Mouse (Mus musculus): ENCODE results near the gene Chd1. TPM values are rescaled to one million over a fixed set of nuclear protein-coding genes. Genes with fewer than 3 reads are reported as not detected.
A peak's percentile ranks its signal among the peaks of the same experiment; 100 is the strongest.

Chd1 gene
- 4.0 and 4.6 TPM in 2 replicates for polyA plus RNA-seq (2012; rRNA removed)

DNA sequence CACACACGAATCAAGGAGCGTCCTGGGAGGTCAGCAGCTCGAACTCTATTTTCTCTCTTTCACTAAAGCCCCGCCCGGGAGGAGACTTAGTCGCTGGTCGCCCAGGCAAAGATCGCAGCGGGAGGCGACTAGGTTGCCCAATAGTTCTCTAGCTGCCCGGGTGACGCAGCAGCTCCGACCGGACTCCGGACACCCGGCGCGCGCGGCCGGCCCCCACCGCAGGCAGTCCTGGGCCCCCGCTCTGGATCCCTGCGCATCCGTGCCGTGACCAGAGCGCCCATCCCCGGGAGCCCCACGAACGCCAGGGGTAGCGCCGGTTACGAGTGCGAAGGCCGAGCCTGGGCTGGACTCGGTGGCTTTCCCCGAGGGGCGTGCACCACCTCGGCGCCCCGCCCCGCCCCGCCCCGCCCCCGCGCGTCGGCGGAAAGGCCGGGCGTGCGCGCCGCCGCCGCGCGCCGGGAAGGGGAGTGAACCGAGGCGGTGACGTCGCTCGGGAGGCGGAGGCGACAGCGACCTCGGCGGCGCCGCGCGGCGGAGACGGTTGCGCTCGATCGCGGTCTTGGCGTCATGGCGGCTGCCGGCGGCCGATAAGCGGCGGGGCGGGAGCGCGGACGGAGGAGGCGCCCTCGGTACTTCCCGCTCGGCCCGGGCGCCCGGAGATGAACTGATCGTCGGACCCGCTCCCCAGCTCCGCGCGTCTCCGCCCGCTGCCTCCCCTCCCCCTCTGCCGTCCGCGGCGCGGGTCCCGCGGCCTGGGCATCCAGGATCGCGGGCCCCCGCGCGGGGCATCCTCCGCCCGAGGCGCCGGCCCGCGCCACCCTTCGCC is at the start of gene Chd1:
TSS of gene Chd1 (plus strand) at position 493 of the 826 bp plus-strand sequence.
- no peak for TF ChIP-seq CTCF (IDR thresholded peaks at IDR 0.05; ENCODE audit: control insufficient read depth, insufficient read depth, insufficient replicate concordance, low read depth, low read length)
- TF ChIP-seq POLR2A (IDR thresholded peaks at IDR 0.05; ENCODE audit: control insufficient read depth, low read depth, low read length) = peak; percentile 72
- Histone ChIP-seq H3K4me1 (ENCODE audit: control insufficient read depth, insufficient read depth, low read length) (peaks cover 3% of the 10 kb centered on the region), H3K27me3 (ENCODE audit: control insufficient read depth, insufficient read depth, low read length) (no peaks in the 10 kb centered on the region), H3K27ac (ENCODE audit: control insufficient read depth, insufficient read depth, low read depth, low read length) (peak within 1 kb of the TSS; percentile 98), H3K36me3 (ENCODE audit: control insufficient read depth, insufficient read depth, low read length) (no peaks in the 10 kb centered on the region), H3K4me3 (ENCODE audit: control insufficient read depth, low read depth, low read length) (peak within 1 kb of the TSS; percentile 94)

DNA sequence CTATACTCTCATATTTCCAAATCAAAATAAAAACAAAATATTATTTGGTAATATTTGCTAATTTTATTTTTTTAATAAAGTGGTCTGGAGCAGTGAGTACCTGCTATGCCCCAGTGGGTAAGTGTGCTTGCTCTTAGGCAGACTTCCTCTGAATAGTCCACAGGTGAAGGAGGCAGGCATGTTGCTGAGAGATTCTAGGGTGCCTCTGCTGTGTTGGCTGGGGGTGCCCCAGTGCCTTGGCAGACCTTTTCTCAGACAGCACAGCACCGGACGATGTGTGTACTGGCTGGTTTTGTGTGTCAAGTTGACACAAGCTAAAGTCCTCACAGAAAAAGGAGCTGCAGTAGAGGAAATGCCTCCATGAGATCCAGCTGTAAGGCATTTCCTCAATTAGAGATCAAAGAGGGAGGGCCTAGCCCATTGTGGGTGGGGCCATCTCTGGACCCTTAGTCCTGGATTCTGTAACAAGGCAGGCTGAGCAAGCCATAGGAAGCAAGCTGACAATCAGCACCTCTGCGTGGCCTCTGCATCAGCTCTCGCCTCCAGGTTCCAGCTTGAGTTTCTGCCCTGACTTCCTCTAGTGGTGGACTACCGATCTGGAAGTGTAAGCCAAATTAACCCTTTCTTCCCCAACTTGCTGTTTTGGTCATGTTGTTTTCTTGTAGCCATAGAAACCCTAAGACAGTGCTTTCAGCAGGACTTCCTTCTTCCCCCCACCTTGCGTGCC is 47.7 kb upstream of the Chd1 start:
- Histone ChIP-seq H3K27ac (ENCODE audit: control insufficient read depth, insufficient read depth, low read depth, low read length) (no peak overlapping the region), H3K27me3 (ENCODE audit: control insufficient read depth, insufficient read depth, low read length) (no peaks in the 10 kb centered on the region), H3K4me1 (ENCODE audit: control insufficient read depth, insufficient read depth, low read length) (no peaks in the 10 kb centered on the region), H3K4me3 (ENCODE audit: control insufficient read depth, low read depth, low read length) (no peak overlapping the region), H3K36me3 (ENCODE audit: control insufficient read depth, insufficient read depth, low read length) (no peaks in the 10 kb centered on the region)
- TF ChIP-seq CTCF (IDR thresholded peaks at IDR 0.05; ENCODE audit: control insufficient read depth, insufficient read depth, insufficient replicate concordance, low read depth, low read length) = no peak
- no peak for TF ChIP-seq POLR2A (IDR thresholded peaks at IDR 0.05; ENCODE audit: control insufficient read depth, low read depth, low read length)

DNA sequence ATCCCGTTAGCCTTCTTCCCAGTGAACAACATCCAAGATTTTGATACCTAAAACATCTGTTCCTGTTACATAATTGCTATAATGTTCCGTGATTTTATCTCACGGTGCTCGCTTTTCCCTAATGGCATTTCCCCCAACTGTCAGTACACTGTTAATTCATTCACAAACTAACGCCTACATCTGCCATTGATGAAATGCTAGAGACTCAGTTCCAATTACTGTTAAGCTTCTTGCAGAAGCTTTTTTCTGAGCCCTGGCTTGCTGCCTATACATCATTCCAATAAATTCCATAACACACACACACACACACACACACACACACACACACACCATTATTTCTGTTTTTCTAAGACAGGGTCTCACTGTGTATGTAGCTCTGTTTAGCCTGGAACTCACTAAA is 31.9 kb upstream of the Chd1 start:
- Histone ChIP-seq H3K36me3 (ENCODE audit: control insufficient read depth, insufficient read depth, low read length) (no peaks in the 10 kb centered on the region), H3K27me3 (ENCODE audit: control insufficient read depth, insufficient read depth, low read length) (no peaks in the 10 kb centered on the region), H3K27ac (ENCODE audit: control insufficient read depth, insufficient read depth, low read depth, low read length) (no peak overlapping the region), H3K4me1 (ENCODE audit: control insufficient read depth, insufficient read depth, low read length) (no peaks in the 10 kb centered on the region), H3K4me3 (ENCODE audit: control insufficient read depth, low read depth, low read length) (no peak overlapping the region)
- TF ChIP-seq CTCF (IDR thresholded peaks at IDR 0.05; ENCODE audit: control insufficient read depth, insufficient read depth, insufficient replicate concordance, low read depth, low read length) = no peak
- no peak for TF ChIP-seq POLR2A (IDR thresholded peaks at IDR 0.05; ENCODE audit: control insufficient read depth, low read depth, low read length)

DNA sequence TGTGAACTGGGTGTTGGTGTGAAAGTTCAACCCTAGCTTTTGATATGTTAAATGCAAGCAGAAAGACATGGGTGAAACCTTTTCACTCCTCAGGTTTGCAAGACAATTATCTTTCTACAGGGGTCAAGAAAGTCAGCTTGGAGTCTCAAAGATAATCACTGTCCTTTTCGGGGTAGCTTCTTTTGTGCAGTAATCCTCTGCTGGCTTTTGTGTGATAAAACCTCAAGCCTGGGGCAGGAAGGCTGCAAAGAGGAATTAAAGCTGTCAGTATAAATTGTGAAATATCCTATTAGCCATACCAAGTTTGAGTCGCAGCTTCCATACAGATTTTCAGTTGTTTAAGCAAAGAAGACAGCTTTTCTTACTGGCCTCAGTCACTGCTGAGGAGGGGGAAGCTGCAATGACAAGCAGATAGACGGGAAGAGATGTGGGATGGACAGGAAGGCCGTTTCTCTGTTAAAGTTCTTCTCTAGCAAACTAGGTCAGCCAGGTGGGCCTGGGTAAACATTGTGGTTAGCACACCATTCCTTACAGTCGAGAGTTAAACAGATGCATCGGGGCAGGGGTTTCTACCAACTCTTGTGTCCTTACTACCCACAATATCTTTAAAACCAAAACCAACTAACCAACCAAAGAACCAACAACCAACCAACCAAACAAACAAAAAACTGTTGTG is 26.7 kb upstream of the Chd1 start:
- H3K27ac ChIP-seq (ENCODE audit: control insufficient read depth, insufficient read depth, low read depth, low read length) = no peak overlapping the region
- no peaks in the 10 kb centered on the region for H3K27me3 ChIP-seq (ENCODE audit: control insufficient read depth, insufficient read depth, low read length)

DNA sequence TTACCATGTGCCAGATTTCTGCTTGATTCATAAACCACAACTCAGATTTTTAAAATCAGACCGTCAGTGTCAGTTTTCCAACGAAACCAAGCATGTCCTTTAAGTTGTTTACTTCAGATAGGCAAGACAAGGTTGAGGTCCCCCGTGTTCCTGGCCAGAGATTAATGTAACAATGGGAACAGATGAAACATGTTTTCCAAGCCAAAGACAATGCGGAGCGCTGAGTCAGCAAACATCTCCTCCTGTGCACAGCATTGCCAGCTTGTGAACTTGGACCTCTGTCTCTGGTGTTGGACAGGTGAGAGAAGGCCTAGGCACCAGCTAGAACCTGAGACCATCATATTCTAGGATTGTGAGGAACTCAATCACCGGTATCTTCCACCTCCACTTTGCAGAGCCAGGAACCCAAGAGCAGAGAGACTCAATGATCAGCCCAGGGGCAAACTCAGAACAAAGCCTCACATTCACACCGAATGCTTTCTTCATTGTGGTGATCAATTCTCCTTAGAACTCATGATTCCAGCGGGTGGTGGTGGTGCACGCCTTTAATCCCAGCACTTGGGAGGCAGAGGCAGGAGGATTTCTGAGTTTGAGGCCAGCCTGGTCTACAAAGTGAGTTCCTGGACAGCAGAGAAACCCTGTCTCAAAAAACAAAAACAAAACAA is 24.7 kb upstream of the Chd1 start:
- no peaks in the 10 kb centered on the region for H3K27me3 ChIP-seq (ENCODE audit: control insufficient read depth, insufficient read depth, low read length)
- no peak overlapping the region for H3K27ac ChIP-seq (ENCODE audit: control insufficient read depth, insufficient read depth, low read depth, low read length)
- H3K36me3 ChIP-seq (ENCODE audit: control insufficient read depth, insufficient read depth, low read length) = no peaks in the 10 kb centered on the region
- TF ChIP-seq POLR2A (IDR thresholded peaks at IDR 0.05; ENCODE audit: control insufficient read depth, low read depth, low read length) = no peak
- no peak for TF ChIP-seq CTCF (IDR thresholded peaks at IDR 0.05; ENCODE audit: control insufficient read depth, insufficient read depth, insufficient replicate concordance, low read depth, low read length)
- H3K4me1 ChIP-seq (ENCODE audit: control insufficient read depth, insufficient read depth, low read length) = peaks cover 3% of the 10 kb centered on the region; the same call in 1 of the 2 replicates
- no peak overlapping the region for H3K4me3 ChIP-seq (ENCODE audit: control insufficient read depth, low read depth, low read length)

More for the DNA sequence above, 26.7 kb upstream of the Chd1 start:
- no peak for TF ChIP-seq POLR2A (IDR thresholded peaks at IDR 0.05; ENCODE audit: control insufficient read depth, low read depth, low read length)
- TF ChIP-seq CTCF (IDR thresholded peaks at IDR 0.05; ENCODE audit: control insufficient read depth, insufficient read depth, insufficient replicate concordance, low read depth, low read length) = no peak
- H3K4me3 ChIP-seq (ENCODE audit: control insufficient read depth, low read depth, low read length) = no peak overlapping the region
- no peaks in the 10 kb centered on the region for H3K4me1 ChIP-seq (ENCODE audit: control insufficient read depth, insufficient read depth, low read length)
- no peaks in the 10 kb centered on the region for H3K36me3 ChIP-seq (ENCODE audit: control insufficient read depth, insufficient read depth, low read length)

DNA sequence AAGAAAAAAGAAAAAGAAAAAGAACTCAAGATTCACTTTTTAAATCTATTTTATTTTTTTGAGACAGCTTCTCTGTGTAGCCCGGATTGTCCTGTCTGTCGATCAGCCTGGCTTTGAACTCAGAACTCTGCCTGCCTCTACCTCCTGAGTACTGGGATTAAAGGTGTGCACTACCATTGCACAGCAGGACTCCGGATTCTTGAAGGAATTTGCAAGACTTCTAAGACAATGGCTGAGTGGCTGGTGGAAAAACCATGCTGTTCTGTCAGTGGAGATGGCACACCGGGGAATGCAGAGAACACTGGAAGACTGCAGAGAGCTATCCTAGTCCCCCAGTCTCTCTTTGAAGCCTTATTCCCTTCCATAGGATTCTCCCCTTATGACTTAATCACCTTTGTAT is 24.1 kb upstream of the Chd1 start:
- no peaks in the 10 kb centered on the region for H3K27me3 ChIP-seq (ENCODE audit: control insufficient read depth, insufficient read depth, low read length)
- TF ChIP-seq POLR2A (IDR thresholded peaks at IDR 0.05; ENCODE audit: control insufficient read depth, low read depth, low read length) (no peak), CTCF (IDR thresholded peaks at IDR 0.05; ENCODE audit: control insufficient read depth, insufficient read depth, insufficient replicate concordance, low read depth, low read length) (no peak)
- H3K36me3 ChIP-seq (ENCODE audit: control insufficient read depth, insufficient read depth, low read length) = no peaks in the 10 kb centered on the region
- H3K4me3 ChIP-seq (ENCODE audit: control insufficient read depth, low read depth, low read length) = no peak overlapping the region
- peaks cover 3% of the 10 kb centered on the region; the same call in 1 of the 2 replicates for H3K4me1 ChIP-seq (ENCODE audit: control insufficient read depth, insufficient read depth, low read length)
- H3K27ac ChIP-seq (ENCODE audit: control insufficient read depth, insufficient read depth, low read depth, low read length) = no peak overlapping the region

Data from testis, adult 2 months (tissue).